Mouse (Mus musculus): Measurements from ENCODE around the gene Zfp541. TPM values are rescaled to one million over a fixed set of nuclear protein-coding genes. Genes with fewer than 3 reads are reported as not detected.

The Zfp541 gene
- polyA plus RNA-seq, 1 experiment from 2014 or later: 0.05 TPM

DNA sequence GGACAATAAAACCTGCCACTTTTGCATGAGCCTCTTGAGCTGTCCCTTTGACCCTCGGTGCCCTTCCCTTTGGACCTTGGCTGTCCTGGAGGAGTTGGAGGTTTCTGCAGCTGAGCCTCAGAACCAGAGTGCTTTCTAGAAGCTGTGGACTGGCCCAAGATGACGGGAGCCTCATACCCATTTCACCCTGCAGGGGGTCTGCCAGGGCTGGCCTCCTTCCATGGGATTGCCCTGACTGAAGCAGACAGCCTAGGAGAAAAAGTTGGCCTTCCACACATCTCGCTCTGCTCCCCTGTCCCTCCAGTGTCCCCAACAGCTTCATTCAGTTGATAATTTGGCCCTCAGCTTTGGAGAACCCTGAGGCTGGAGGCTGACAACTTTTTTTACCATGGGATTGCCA lies 55.5 kb downstream of the Zfp541 start:
- H3K27ac ChIP-seq (replicated peaks): no peak overlapping the region
- WGBS: 88% methylated on average over 3 of the region's 3 CpGs
- no peaks in the 10 kb centered on the region for H3K27me3 ChIP-seq (ENCODE audit: control insufficient read depth, insufficient read depth, low read length)
- no peak for TF ChIP-seq EP300 (optimal IDR thresholded peaks at IDR 0.05)
- no peak for TF ChIP-seq CTCF (IDR thresholded peaks at IDR 0.05; ENCODE audit: low read depth)
- DNase-seq (ENCODE audit: low spot score) (no peak), ATAC-seq (ENCODE audit: low FRiP score, low TSS enrichment) (no peak)
- no peak overlapping the region for H3K4me2 ChIP-seq (replicated peaks; ENCODE audit: low read depth)
- peaks cover 34% of the 10 kb centered on the region for H3K36me3 ChIP-seq (ENCODE audit: control insufficient read depth, insufficient read depth, low read length)
- no peaks in the 10 kb centered on the region for H3K9me3 ChIP-seq (ENCODE audit: control insufficient read depth, low read length)
- no peak overlapping the region for H3K9ac ChIP-seq (ENCODE audit: low read length)
- H3K4me3 ChIP-seq (ENCODE audit: low read depth, low read length): no peak overlapping the region
- no peaks in the 10 kb centered on the region for H3K4me1 ChIP-seq (replicated peaks; ENCODE audit: control insufficient read depth, insufficient read depth)

DNA sequence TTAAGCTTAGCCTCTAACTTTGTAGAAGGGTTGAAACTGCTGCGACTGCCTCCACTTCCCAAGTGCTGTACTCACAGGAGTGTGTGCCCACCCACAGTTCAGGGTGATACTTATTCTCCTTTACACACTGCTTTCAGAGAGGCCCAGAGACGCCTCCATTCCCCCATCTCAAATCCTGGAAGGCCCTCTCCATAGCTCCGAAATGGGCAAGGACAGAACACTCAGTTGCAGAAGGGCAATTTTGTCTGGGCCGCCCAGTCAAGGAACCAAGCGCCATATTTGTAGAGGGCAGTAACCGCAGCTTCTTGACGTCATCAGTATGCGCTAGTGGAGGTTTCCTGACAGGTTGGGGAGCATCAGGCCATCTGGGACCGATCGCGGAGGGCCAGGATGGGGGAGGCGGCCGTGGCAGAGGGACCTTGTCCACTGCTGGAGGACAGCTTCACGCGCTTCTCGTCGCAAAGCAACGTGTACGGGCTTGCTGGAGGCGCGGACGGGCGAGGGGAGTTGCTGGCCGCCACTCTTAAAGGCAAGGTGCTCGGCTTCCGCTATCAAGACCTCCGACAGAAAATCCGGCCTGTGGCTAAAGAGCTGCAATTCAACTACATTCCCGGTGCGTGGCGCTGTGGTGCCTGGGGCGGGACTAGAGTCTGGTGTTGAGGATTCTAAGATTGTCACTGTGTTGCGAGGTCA lies 58.1 kb downstream of the Zfp541 start, which contains the start of gene Kptn:
Kptn (plus strand) TSS at position 327 of the 693 bp plus-strand sequence.
- TF ChIP-seq CTCF (IDR thresholded peaks at IDR 0.05; ENCODE audit: low read depth) (peak; percentile 94), EP300 (optimal IDR thresholded peaks at IDR 0.05) (no peak)
- Histone ChIP-seq H3K27me3 (ENCODE audit: control insufficient read depth, insufficient read depth, low read length) (no peaks in the 10 kb centered on the region), H3K4me2 (replicated peaks; ENCODE audit: low read depth) (peak within 1 kb of the TSS; percentile 56), H3K9me3 (ENCODE audit: control insufficient read depth, low read length) (no peaks in the 10 kb centered on the region), H3K36me3 (ENCODE audit: control insufficient read depth, insufficient read depth, low read length) (peaks cover 15% of the 10 kb centered on the region; the same call in 1 of the 2 replicates), H3K4me1 (replicated peaks; ENCODE audit: control insufficient read depth, insufficient read depth) (no peaks in the 10 kb centered on the region), H3K9ac (ENCODE audit: low read length) (peak within 1 kb of the TSS; percentile 71), H3K4me3 (ENCODE audit: low read depth, low read length) (peak within 1 kb of the TSS; percentile 82), H3K27ac (replicated peaks) (peak within 1 kb of the TSS; percentile 75)
- DNase-seq (ENCODE audit: low spot score): peak; percentile 91
- WGBS: 1% methylated on average over 33 of the region's 33 CpGs
- peak; percentile 89 for ATAC-seq (ENCODE audit: low FRiP score, low TSS enrichment)

DNA sequence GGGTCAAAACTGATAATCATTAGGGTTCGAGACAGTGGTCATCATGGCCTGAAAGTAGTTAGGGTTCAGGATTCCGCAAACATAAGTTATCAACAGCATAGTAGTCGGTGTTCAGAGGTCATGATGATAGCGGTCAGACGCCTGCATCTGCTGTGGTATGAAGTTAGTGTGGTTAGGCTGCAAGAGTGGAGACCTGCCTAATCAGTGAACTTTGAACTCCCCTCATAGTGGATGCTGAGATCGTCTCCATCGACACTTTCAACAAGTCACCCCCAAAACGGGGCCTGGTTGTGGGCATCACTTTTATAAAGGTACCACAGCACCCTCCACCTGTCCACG lies 58.6 kb downstream of the Zfp541 start:
- H3K36me3 ChIP-seq (ENCODE audit: control insufficient read depth, insufficient read depth, low read length): peaks cover 13% of the 10 kb centered on the region; the same call in 1 of the 2 replicates
- DNase-seq (ENCODE audit: low spot score): no peak
- H3K4me2 ChIP-seq (replicated peaks; ENCODE audit: low read depth): peak overlapping the region; percentile 56
- peak overlapping the region; percentile 82 for H3K4me3 ChIP-seq (ENCODE audit: low read depth, low read length)
- no peak overlapping the region for H3K27ac ChIP-seq (replicated peaks)
- no peak for TF ChIP-seq CTCF (IDR thresholded peaks at IDR 0.05; ENCODE audit: low read depth)
- no peak for TF ChIP-seq EP300 (optimal IDR thresholded peaks at IDR 0.05)
- peak; percentile 39; the same call in 1 of the 2 replicates for ATAC-seq (ENCODE audit: low FRiP score, low TSS enrichment)
- H3K27me3 ChIP-seq (ENCODE audit: control insufficient read depth, insufficient read depth, low read length): no peaks in the 10 kb centered on the region
- 31% methylated on average over 9 of the region's 9 CpGs for WGBS
- peak overlapping the region; percentile 47 for H3K9ac ChIP-seq (ENCODE audit: low read length)
- H3K4me1 ChIP-seq (replicated peaks; ENCODE audit: control insufficient read depth, insufficient read depth): no peaks in the 10 kb centered on the region
- H3K9me3 ChIP-seq (ENCODE audit: control insufficient read depth, low read length): no peaks in the 10 kb centered on the region

GRCm38 (mm10) chr7:16125829-16126228 lies 64.2 kb downstream of the Zfp541 start:
- Histone ChIP-seq H3K9ac (ENCODE audit: low read length) (no peak overlapping the region), H3K4me3 (ENCODE audit: low read depth, low read length) (no peak overlapping the region), H3K27me3 (ENCODE audit: control insufficient read depth, insufficient read depth, low read length) (no peaks in the 10 kb centered on the region), H3K4me1 (replicated peaks; ENCODE audit: control insufficient read depth, insufficient read depth) (no peaks in the 10 kb centered on the region), H3K4me2 (replicated peaks; ENCODE audit: low read depth) (no peak overlapping the region), H3K9me3 (ENCODE audit: control insufficient read depth, low read length) (no peaks in the 10 kb centered on the region), H3K27ac (replicated peaks) (no peak overlapping the region), H3K36me3 (ENCODE audit: control insufficient read depth, insufficient read depth, low read length) (peaks cover 6% of the 10 kb centered on the region)
- DNase-seq (ENCODE audit: low spot score) (no peak), ATAC-seq (ENCODE audit: low FRiP score, low TSS enrichment) (no peak)
- peak; percentile 18; the same call in 1 of the 2 replicates for TF ChIP-seq CTCF (IDR thresholded peaks at IDR 0.05; ENCODE audit: low read depth)
- TF ChIP-seq EP300 (optimal IDR thresholded peaks at IDR 0.05): no peak
- 74% methylated on average over 9 of the region's 9 CpGs for WGBS

GRCm38 (mm10) chr7:16128344-16128743 lies 66.7 kb downstream of the Zfp541 start:
- no peak overlapping the region for H3K9ac ChIP-seq (ENCODE audit: low read length)
- H3K27me3 ChIP-seq (ENCODE audit: control insufficient read depth, insufficient read depth, low read length): no peaks in the 10 kb centered on the region
- TF ChIP-seq CTCF (IDR thresholded peaks at IDR 0.05; ENCODE audit: low read depth) (no peak), EP300 (optimal IDR thresholded peaks at IDR 0.05) (no peak)
- no peak overlapping the region for H3K27ac ChIP-seq (replicated peaks)
- H3K4me3 ChIP-seq (ENCODE audit: low read depth, low read length): no peak overlapping the region
- ATAC-seq (ENCODE audit: low FRiP score, low TSS enrichment): no peak
- H3K4me2 ChIP-seq (replicated peaks; ENCODE audit: low read depth): no peak overlapping the region
- no peaks in the 10 kb centered on the region for H3K9me3 ChIP-seq (ENCODE audit: control insufficient read depth, low read length)
- no peaks in the 10 kb centered on the region for H3K4me1 ChIP-seq (replicated peaks; ENCODE audit: control insufficient read depth, insufficient read depth)
- no peak for DNase-seq (ENCODE audit: low spot score)
- H3K36me3 ChIP-seq (ENCODE audit: control insufficient read depth, insufficient read depth, low read length): peaks cover 4% of the 10 kb centered on the region
- WGBS: 76% methylated on average over 6 of the region's 6 CpGs

GRCm38 (mm10) chr7:16128899-16129298 lies 67.3 kb downstream of the Zfp541 start:
- Histone ChIP-seq H3K4me3 (ENCODE audit: low read depth, low read length) (no peak overlapping the region), H3K36me3 (ENCODE audit: control insufficient read depth, insufficient read depth, low read length) (peaks cover 4% of the 10 kb centered on the region), H3K9ac (ENCODE audit: low read length) (0 out of 2 replicates have a peak overlapping the region, but pooled peaks have one; percentile 8), H3K4me1 (replicated peaks; ENCODE audit: control insufficient read depth, insufficient read depth) (no peaks in the 10 kb centered on the region), H3K9me3 (ENCODE audit: control insufficient read depth, low read length) (no peaks in the 10 kb centered on the region), H3K4me2 (replicated peaks; ENCODE audit: low read depth) (peak overlapping the region; percentile 71; the same call in 1 of the 2 replicates), H3K27me3 (ENCODE audit: control insufficient read depth, insufficient read depth, low read length) (no peaks in the 10 kb centered on the region), H3K27ac (replicated peaks) (peak overlapping the region; percentile 67; the same call in 1 of the 2 replicates)
- DNase-seq (ENCODE audit: low spot score): no peak
- ATAC-seq (ENCODE audit: low FRiP score, low TSS enrichment): no peak
- 61% methylated on average over 5 of the region's 5 CpGs for WGBS
- TF ChIP-seq CTCF (IDR thresholded peaks at IDR 0.05; ENCODE audit: low read depth) (no peak), EP300 (optimal IDR thresholded peaks at IDR 0.05) (no peak)

Data from stomach, postnatal 0 days (tissue).